Mouse (Mus musculus): Measurements from ENCODE around the gene Gpd2. TPM values are rescaled to one million over a fixed set of nuclear protein-coding genes. Genes with fewer than 3 reads are reported as not detected.

The Gpd2 gene
- polyA plus RNA-seq, 1 experiment: 4.8 TPM

DNA sequence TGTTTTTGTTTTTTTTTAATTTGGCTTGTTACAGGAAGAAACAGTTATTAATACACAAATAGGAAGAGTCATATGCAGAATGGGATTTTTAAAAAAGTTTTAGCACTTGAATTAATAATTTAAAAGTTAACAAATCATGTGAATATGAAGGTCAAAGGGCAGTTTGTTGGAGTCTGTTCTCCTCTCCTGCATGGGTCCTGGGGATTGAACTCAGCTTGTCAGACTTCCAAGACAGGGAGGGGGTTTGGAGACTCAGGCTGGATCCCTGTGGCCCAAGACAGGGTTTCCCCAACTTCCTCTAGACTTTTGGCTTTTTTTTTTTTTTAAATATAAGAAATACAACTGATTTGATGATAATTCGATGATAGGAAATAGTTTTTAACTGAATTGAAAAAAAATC is 50.6 kb downstream of the Gpd2 start:
- Histone ChIP-seq H3K4me3 (ENCODE audit: extremely low read depth, insufficient read depth, insufficient read length) (no peak overlapping the region), H3K27me3 (ENCODE audit: control insufficient read depth, insufficient read depth, low read length) (no peaks in the 10 kb centered on the region), H3K27ac (ENCODE audit: insufficient read depth, low read length) (no peak overlapping the region), H3K36me3 (ENCODE audit: control insufficient read depth, insufficient read depth, low read length) (peaks cover 2% of the 10 kb centered on the region; the same call in 1 of the 2 replicates), H3K4me1 (ENCODE audit: control insufficient read depth, insufficient read depth, insufficient read length) (no peaks in the 10 kb centered on the region)
- no peak for DNase-seq (ENCODE audit: low read depth in 1 of 2, low spot score in 2 of 2)
- WGBS: 84% methylated on average over 1 of the region's 1 CpGs
- no peak for TF ChIP-seq CTCF (IDR thresholded peaks at IDR 0.05; ENCODE audit: extremely low read depth, insufficient read depth, insufficient read length, insufficient replicate concordance)
- TF ChIP-seq POLR2A (IDR thresholded peaks at IDR 0.05; ENCODE audit: low read depth, low read length): no peak

DNA sequence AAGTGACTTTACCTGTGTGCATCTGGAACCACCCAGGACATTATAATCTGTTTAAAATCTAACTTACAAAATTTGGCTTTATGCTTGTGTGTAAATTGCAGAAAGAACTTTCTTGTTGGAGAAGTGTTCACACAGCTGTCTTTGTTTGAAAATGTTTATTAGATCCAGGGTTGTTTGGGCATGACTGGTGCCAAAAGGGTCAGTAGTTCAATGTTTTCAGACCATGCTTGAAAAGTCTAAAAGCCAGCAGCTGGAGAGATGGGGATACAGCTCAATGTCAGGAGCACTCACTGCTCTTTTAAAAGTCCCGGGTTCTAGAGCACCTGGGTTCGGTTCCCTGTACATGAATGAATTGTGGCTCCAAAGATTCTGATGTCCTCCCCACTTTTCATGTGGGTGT is 56.1 kb downstream of the Gpd2 start:
- DNase-seq (ENCODE audit: low read depth in 1 of 2, low spot score in 2 of 2): no peak
- 94% methylated on average over 2 of the region's 2 CpGs for WGBS
- TF ChIP-seq CTCF (IDR thresholded peaks at IDR 0.05; ENCODE audit: extremely low read depth, insufficient read depth, insufficient read length, insufficient replicate concordance) (no peak), POLR2A (IDR thresholded peaks at IDR 0.05; ENCODE audit: low read depth, low read length) (no peak)
- Histone ChIP-seq H3K4me1 (ENCODE audit: control insufficient read depth, insufficient read depth, insufficient read length) (no peaks in the 10 kb centered on the region), H3K36me3 (ENCODE audit: control insufficient read depth, insufficient read depth, low read length) (no peaks in the 10 kb centered on the region), H3K27me3 (ENCODE audit: control insufficient read depth, insufficient read depth, low read length) (no peaks in the 10 kb centered on the region), H3K4me3 (ENCODE audit: extremely low read depth, insufficient read depth, insufficient read length) (no peak overlapping the region), H3K27ac (ENCODE audit: insufficient read depth, low read length) (no peak overlapping the region)

DNA sequence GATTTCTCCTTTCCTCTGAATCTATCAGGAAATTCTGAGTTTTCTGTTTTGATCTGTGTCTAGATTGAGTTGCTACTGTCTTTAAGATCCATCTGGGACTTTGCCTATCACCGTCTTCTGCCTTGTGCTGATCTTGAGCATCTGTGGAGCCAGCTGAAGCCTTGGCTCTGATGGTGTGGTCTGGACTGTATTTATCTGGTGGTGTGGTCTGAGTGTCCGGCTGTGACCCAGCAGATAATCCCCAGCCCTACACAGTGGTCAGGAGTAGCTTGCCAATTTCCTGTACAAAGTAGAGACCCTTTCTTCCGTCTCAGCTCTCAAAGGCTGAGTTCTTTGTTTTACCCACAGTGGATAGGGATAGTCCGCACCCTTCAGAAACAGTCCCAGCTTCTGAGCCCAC is 58.6 kb downstream of the Gpd2 start:
- no peaks in the 10 kb centered on the region for H3K27me3 ChIP-seq (ENCODE audit: control insufficient read depth, insufficient read depth, low read length)
- no peak overlapping the region for H3K27ac ChIP-seq (ENCODE audit: insufficient read depth, low read length)
- no peaks in the 10 kb centered on the region for H3K36me3 ChIP-seq (ENCODE audit: control insufficient read depth, insufficient read depth, low read length)
- TF ChIP-seq POLR2A (IDR thresholded peaks at IDR 0.05; ENCODE audit: low read depth, low read length) (no peak), CTCF (IDR thresholded peaks at IDR 0.05; ENCODE audit: extremely low read depth, insufficient read depth, insufficient read length, insufficient replicate concordance) (no peak)
- no peak overlapping the region for H3K4me3 ChIP-seq (ENCODE audit: extremely low read depth, insufficient read depth, insufficient read length)
- 84% methylated on average over 4 of the region's 4 CpGs for WGBS
- DNase-seq (ENCODE audit: low read depth in 1 of 2, low spot score in 2 of 2): no peak
- H3K4me1 ChIP-seq (ENCODE audit: control insufficient read depth, insufficient read depth, insufficient read length): no peaks in the 10 kb centered on the region

DNA sequence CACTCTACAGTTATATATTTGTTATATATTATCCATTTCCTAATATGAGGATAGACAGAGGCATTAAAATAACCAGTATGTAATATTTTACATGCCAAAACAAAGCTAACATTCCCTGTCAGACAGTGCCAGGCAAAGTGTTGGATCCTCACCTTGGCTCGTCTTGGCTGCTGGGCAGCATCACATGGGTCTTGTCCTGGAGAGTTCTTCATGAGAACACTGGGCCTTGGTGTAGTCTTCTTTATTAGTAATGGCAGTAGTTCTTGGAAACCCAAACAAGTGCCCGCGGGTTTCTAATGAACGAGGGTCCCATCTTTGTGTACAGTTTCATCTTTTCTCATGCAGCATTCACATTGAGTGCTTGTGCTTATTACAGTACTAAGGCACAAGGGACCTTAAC is 59.8 kb downstream of the Gpd2 start:
- DNase-seq (ENCODE audit: low read depth in 1 of 2, low spot score in 2 of 2): no peak
- WGBS: 91% methylated on average over 4 of the region's 4 CpGs

DNA sequence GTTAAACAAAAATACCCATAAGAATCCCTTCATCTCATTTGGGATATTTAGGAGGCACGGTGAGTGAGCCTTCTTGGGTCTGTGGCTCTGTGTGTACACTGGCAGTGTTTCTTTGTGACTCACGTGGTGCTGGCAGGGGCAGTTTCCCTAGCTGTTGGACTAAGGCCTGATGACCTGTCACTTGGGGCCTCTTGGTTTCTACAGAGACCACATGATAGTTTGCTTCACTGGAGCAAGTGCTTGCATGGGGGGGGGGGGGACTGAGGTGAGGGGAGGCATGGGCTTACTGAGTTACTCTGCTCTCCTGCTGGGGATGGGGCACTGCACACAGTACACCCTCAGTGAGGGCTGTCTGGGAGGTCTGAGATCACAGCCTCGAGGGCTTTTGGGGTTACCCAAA is 64.1 kb downstream of the Gpd2 start:
- no peak for DNase-seq (ENCODE audit: low read depth in 1 of 2, low spot score in 2 of 2)

More for the DNA sequence above, 59.8 kb downstream of the Gpd2 start:
- Histone ChIP-seq H3K4me3 (ENCODE audit: extremely low read depth, insufficient read depth, insufficient read length) (no peak overlapping the region), H3K27ac (ENCODE audit: insufficient read depth, low read length) (no peak overlapping the region), H3K4me1 (ENCODE audit: control insufficient read depth, insufficient read depth, insufficient read length) (no peaks in the 10 kb centered on the region), H3K27me3 (ENCODE audit: control insufficient read depth, insufficient read depth, low read length) (no peaks in the 10 kb centered on the region), H3K36me3 (ENCODE audit: control insufficient read depth, insufficient read depth, low read length) (no peaks in the 10 kb centered on the region)
- TF ChIP-seq CTCF (IDR thresholded peaks at IDR 0.05; ENCODE audit: extremely low read depth, insufficient read depth, insufficient read length, insufficient replicate concordance) (no peak), POLR2A (IDR thresholded peaks at IDR 0.05; ENCODE audit: low read depth, low read length) (no peak)

DNA sequence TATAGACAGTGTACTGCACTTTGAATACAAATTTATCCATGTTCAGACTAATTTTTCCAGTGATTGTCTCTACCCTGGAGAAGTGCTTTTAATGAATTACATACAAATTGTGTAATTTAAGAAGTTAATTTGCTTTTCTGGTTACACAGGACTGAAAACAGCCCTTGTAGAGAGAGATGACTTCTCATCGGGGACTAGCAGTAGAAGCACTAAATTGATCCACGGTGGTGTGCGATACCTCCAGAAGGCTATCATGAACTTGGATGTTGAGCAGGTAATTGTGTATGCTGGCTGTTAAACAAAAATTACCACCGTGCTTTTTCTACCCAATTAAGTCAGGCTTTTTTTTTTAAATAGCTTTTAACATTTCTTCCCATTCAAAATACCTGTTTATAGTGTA is 66.8 kb downstream of the Gpd2 start:
- WGBS: 96% methylated on average over 4 of the region's 4 CpGs
- no peak for DNase-seq (ENCODE audit: low read depth in 1 of 2, low spot score in 2 of 2)
- Histone ChIP-seq H3K27ac (ENCODE audit: insufficient read depth, low read length) (no peak overlapping the region), H3K4me1 (ENCODE audit: control insufficient read depth, insufficient read depth, insufficient read length) (no peaks in the 10 kb centered on the region), H3K4me3 (ENCODE audit: extremely low read depth, insufficient read depth, insufficient read length) (no peak overlapping the region), H3K36me3 (ENCODE audit: control insufficient read depth, insufficient read depth, low read length) (peaks cover 12% of the 10 kb centered on the region), H3K27me3 (ENCODE audit: control insufficient read depth, insufficient read depth, low read length) (no peaks in the 10 kb centered on the region)
- TF ChIP-seq CTCF (IDR thresholded peaks at IDR 0.05; ENCODE audit: extremely low read depth, insufficient read depth, insufficient read length, insufficient replicate concordance) (no peak), POLR2A (IDR thresholded peaks at IDR 0.05; ENCODE audit: low read depth, low read length) (no peak)

More for the DNA sequence above, 64.1 kb downstream of the Gpd2 start:
- H3K4me1 ChIP-seq (ENCODE audit: control insufficient read depth, insufficient read depth, insufficient read length): no peaks in the 10 kb centered on the region
- no peak overlapping the region for H3K4me3 ChIP-seq (ENCODE audit: extremely low read depth, insufficient read depth, insufficient read length)
- TF ChIP-seq CTCF (IDR thresholded peaks at IDR 0.05; ENCODE audit: extremely low read depth, insufficient read depth, insufficient read length, insufficient replicate concordance) (no peak), POLR2A (IDR thresholded peaks at IDR 0.05; ENCODE audit: low read depth, low read length) (no peak)
- no peak overlapping the region for H3K27ac ChIP-seq (ENCODE audit: insufficient read depth, low read length)
- H3K36me3 ChIP-seq (ENCODE audit: control insufficient read depth, insufficient read depth, low read length): peaks cover 7% of the 10 kb centered on the region
- WGBS: 46% methylated on average over 3 of the region's 3 CpGs
- no peaks in the 10 kb centered on the region for H3K27me3 ChIP-seq (ENCODE audit: control insufficient read depth, insufficient read depth, low read length)

DNA sequence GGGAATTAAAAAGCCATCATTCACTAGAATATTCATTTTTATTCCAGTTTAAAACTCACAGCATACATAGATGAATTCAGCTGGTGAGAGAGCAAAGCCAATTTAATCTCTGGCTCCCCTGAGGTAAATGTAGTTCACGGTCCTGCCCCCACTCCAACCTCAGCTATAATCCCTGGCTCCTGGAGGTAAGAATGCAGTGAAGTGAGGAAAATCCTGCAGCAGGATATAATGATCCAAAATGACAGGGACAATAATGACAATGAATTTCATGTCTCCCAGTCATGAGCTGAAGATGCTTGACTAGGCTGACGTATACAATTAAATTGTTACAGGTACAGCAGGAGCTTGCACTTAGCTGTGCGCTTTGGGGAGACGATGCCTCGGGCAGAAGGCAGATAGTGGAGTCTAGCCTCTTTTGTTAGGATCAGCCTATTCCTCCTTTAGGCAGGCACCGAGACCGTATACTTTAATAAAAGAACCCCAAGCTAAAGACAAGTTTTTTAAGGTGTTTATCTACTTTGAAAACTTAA is 74.9 kb downstream of the Gpd2 start:
- TF ChIP-seq POLR2A (IDR thresholded peaks at IDR 0.05; ENCODE audit: low read depth, low read length): no peak
- no peak for TF ChIP-seq CTCF (IDR thresholded peaks at IDR 0.05; ENCODE audit: extremely low read depth, insufficient read depth, insufficient read length, insufficient replicate concordance)
- WGBS: 96% methylated on average over 7 of the region's 7 CpGs

More for the DNA sequence above, 74.9 kb downstream of the Gpd2 start:
- H3K4me1 ChIP-seq (ENCODE audit: control insufficient read depth, insufficient read depth, insufficient read length): no peaks in the 10 kb centered on the region
- no peaks in the 10 kb centered on the region for H3K27me3 ChIP-seq (ENCODE audit: control insufficient read depth, insufficient read depth, low read length)
- H3K4me3 ChIP-seq (ENCODE audit: extremely low read depth, insufficient read depth, insufficient read length): no peak overlapping the region
- H3K36me3 ChIP-seq (ENCODE audit: control insufficient read depth, insufficient read depth, low read length): peaks cover 3% of the 10 kb centered on the region
- H3K27ac ChIP-seq (ENCODE audit: insufficient read depth, low read length): no peak overlapping the region
- no peak for DNase-seq (ENCODE audit: low read depth in 1 of 2, low spot score in 2 of 2)
